Mouse (Mus musculus) embryonic facial prominence, embryonic 13.5 days (tissue): ENCODE results near the gene Cope. TPM values are rescaled to one million over a fixed set of nuclear protein-coding genes. Genes with fewer than 3 reads are reported as not detected.
A peak's percentile ranks its signal among the peaks of the same experiment; 100 is the strongest.

ENCODE experiments used
- ATAC-seq: fragments of 200-750 bp; cut with Nextera tagmentation; 2 replicates; pipeline ENCODE4 v1.8.0; 2017; ENCODE audit warnings: low read depth; ENCODE audit not compliant: insufficient number of reproducible peaks, insufficient read depth, low FRiP score, low TSS enrichment
- H3K27ac ChIP-seq: fragments of 300-500 bp; sonication (generic); 2 replicates; pipeline ENCODE4 v1.5.1; 2015; ENCODE audit warnings: moderate library complexity, mild to moderate bottlenecking, inconsistent platforms
- H3K27me3 ChIP-seq: fragments of 300-500 bp; sonication (generic); 2 replicates; pipeline ENCODE4 v1.6.1; 2015; ENCODE audit warnings: mild to moderate bottlenecking, inconsistent platforms
- H3K36me3 ChIP-seq: fragments of 300-500 bp; sonication (generic); 2 replicates; pipeline ENCODE4 v1.6.1; 2015; ENCODE audit warnings: mild to moderate bottlenecking, inconsistent platforms
- H3K4me1 ChIP-seq: fragments of 300-500 bp; sonication (generic); 2 replicates; pipeline ENCODE4 v1.6.1; 2015; ENCODE audit warnings: inconsistent platforms
- H3K4me2 ChIP-seq: fragments of 300-500 bp; sonication (generic); 2 replicates; pipeline ENCODE4 v1.6.1; 2015; ENCODE audit warnings: moderate library complexity, mild to moderate bottlenecking, inconsistent platforms
- H3K4me3 ChIP-seq: fragments of 300-500 bp; sonication (generic); 2 replicates; pipeline ENCODE4 v1.5.1; 2015; ENCODE audit warnings: mild to moderate bottlenecking, inconsistent platforms
- H3K9ac ChIP-seq: fragments of 300-500 bp; sonication (generic); 2 replicates; pipeline ENCODE4 v1.6.1; 2015; ENCODE audit warnings: mild to moderate bottlenecking, inconsistent platforms
- H3K9me3 ChIP-seq: fragments of 300-500 bp; sonication (generic); 2 replicates; pipeline ENCODE4 v1.6.1; 2016; ENCODE audit warnings: inconsistent platforms
- WGBS: fragments of 180-500 bp; shearing (Covaris S2); methylation state at CpG from one replicate; pipeline ENCODE4 v1.1.7; 2015; ENCODE audit warnings: mixed read lengths; 5-methylcytosine and 5-hydroxymethylcytosine counted together
- polyA plus RNA-seq: library from polyadenylated mRNA; unstranded; fragments of >200 nt; fragmentation: Nextera tagmentation; extraction: Ambion mirVana; gene quantifications from 2 replicates; pipeline ENCODE4 v1.2.1, GENCODE M21; 2015

Cope gene
- polyA plus RNA-seq, 1 experiment from 2014 or later, result 315 TPM

DNA sequence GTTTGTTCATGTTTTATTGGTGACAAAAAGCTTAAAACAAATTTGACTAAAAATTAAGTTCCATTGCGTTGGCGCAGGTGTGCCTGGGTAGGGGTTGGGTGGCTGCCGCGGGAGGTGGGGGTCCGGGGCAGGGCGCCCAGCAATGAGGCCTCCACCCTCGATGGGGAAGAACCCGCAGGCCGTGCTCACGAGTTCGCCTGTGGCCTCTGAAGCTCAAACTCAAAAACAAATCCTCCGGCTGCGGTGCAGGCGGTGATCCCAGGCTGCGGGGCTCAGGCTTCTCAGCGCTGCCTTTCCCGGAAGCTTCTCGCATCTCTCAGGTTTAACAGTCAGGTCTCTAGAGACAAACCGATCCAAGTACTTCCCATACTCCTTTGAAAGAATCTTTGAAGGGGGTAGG lies 29.2 kb downstream of the Cope start:
- peaks cover 31% of the 10 kb centered on the region for H3K4me1 ChIP-seq
- peaks cover 74% of the 10 kb centered on the region for H3K36me3 ChIP-seq
- no peak for ATAC-seq
- H3K9ac ChIP-seq, result no peak overlapping the region
- no peaks in the 10 kb centered on the region for H3K9me3 ChIP-seq
- WGBS, result 62% methylated on average over 19 of the region's 19 CpGs
- H3K27ac ChIP-seq, result 0 out of 2 replicates have a peak overlapping the region, but pooled peaks have one; percentile 52
- H3K27me3 ChIP-seq, result peaks cover 13% of the 10 kb centered on the region
- no peak overlapping the region for H3K4me3 ChIP-seq
- no peak overlapping the region for H3K4me2 ChIP-seq

DNA sequence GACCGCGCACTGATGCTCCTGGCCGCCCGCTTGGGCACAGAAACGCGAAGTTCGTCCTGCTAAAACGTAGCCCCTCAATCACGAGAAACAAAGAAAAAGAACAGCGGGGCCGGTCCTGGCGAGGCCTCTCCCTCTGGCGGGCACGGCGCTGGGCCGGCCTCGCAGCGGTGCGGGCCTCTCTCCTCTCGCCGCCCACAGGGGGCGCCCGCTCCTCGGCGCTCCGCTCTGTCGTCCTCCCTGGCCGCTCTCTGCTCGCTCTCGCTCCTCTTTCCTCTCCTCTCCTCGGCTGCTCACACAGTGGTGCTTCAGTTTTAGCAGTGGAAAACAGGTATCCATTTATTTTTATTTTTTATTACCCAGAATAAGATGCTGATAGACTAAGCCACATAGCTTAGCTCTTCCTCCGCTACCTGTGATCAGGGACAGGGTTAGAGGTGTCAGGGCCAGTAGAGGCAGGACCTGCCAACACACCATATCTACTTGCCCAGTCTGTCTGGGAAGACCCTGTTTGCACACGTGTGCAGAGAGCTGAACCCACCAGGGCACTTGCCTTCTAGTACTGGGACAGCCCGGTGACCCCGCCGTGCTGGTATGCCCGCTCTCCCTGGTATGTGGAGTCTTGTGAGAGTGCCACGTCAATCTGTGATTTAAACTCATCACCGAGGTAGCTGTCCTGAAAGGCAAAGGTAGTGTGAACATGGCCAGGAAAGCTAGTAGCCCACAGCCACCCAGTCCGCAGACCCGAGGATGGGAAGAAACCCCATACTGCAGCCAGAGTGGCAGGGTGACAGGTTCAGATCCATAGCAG lies 30.0 kb downstream of the Cope start:
- Histone ChIP-seq H3K36me3 (peaks cover 78% of the 10 kb centered on the region), H3K27ac (no peak overlapping the region), H3K9me3 (no peaks in the 10 kb centered on the region), H3K27me3 (peaks cover 13% of the 10 kb centered on the region), H3K4me1 (peaks cover 31% of the 10 kb centered on the region), H3K9ac (no peak overlapping the region), H3K4me2 (peak overlapping the region; percentile 17; the same call in 1 of the 2 replicates), H3K4me3 (0 out of 2 replicates have a peak overlapping the region, but pooled peaks have one; percentile 1)
- peak; percentile 57; the same call in 1 of the 2 replicates for ATAC-seq
- 24% methylated on average over 41 of the region's 41 CpGs for WGBS

DNA sequence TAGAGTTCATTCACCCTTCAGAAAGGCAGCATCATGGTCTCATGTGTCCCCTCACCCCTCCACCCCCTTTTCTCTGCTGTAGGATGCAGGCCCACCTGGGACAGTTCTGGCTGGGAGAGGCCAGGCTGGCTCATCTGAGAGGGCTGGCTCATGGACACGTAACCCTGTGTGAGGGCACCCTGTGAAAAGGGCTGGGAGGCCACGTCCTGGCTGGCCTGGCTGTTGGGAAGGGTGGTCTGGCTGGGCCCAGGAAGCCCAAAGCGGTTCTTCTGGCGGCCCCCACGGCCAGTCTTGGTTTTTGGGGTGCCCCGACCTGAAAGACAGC lies 30.5 kb downstream of the Cope start:
- Histone ChIP-seq H3K4me1 (peaks cover 31% of the 10 kb centered on the region), H3K4me3 (no peak overlapping the region), H3K27ac (no peak overlapping the region), H3K4me2 (no peak overlapping the region), H3K27me3 (peaks cover 13% of the 10 kb centered on the region), H3K9me3 (no peaks in the 10 kb centered on the region), H3K9ac (no peak overlapping the region), H3K36me3 (peaks cover 78% of the 10 kb centered on the region)
- no peak for ATAC-seq
- 95% methylated on average over 6 of the region's 6 CpGs for WGBS

DNA sequence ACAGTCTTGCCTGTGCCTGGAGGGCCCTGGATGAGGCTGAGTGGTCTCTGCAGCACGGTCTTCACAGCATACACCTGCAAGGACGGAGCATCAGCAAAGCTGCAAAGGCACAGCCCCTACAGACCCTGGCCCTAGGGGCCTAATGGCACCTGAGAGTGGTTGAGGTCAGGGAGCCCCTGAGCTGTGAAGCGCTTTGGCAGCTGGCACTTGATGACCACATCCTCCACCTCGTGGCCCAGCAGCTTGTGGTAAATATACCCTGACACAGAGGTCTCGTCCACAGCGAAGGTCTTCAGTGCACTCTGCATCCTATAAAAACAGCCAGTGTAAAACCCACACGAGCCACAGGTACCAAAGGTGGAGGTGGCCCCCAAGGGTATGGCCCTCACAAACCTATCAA lies 36.6 kb downstream of the Cope start:
- Histone ChIP-seq H3K9me3 (no peaks in the 10 kb centered on the region), H3K4me2 (no peak overlapping the region), H3K4me3 (no peak overlapping the region), H3K9ac (no peak overlapping the region), H3K27me3 (no peaks in the 10 kb centered on the region), H3K4me1 (peaks cover 16% of the 10 kb centered on the region), H3K27ac (no peak overlapping the region), H3K36me3 (peaks cover 100% of the 10 kb centered on the region)
- no peak for ATAC-seq
- WGBS, result 90% methylated on average over 7 of the region's 7 CpGs

DNA sequence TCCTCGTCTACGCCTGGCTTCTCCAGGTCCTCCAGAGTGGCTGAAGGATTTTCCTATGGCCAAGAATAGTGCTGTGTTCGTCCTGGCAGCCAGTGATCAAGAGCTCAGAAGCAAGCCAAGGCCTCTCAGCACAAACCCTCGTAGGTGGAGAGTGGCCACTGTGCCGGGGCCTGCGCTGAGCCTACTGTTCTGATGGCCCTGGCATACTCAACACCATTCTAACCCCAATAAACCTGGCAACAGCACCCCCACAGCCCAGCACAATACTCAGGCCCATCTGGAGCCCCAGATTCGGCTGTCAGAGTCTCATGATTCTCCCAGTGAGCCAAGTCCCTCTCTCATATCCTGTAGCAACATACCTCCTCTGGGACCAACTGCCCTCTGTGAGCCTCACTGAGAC lies 38.3 kb downstream of the Cope start:
- H3K4me2 ChIP-seq, result no peak overlapping the region
- H3K9ac ChIP-seq, result 0 out of 2 replicates have a peak overlapping the region, but pooled peaks have one; percentile 32
- no peaks in the 10 kb centered on the region for H3K27me3 ChIP-seq
- H3K4me3 ChIP-seq, result no peak overlapping the region
- H3K9me3 ChIP-seq, result no peaks in the 10 kb centered on the region
- H3K4me1 ChIP-seq, result peaks cover 29% of the 10 kb centered on the region
- H3K27ac ChIP-seq, result no peak overlapping the region
- no peak for ATAC-seq
- H3K36me3 ChIP-seq, result peaks cover 86% of the 10 kb centered on the region
- WGBS, result 93% methylated on average over 7 of the region's 7 CpGs

DNA sequence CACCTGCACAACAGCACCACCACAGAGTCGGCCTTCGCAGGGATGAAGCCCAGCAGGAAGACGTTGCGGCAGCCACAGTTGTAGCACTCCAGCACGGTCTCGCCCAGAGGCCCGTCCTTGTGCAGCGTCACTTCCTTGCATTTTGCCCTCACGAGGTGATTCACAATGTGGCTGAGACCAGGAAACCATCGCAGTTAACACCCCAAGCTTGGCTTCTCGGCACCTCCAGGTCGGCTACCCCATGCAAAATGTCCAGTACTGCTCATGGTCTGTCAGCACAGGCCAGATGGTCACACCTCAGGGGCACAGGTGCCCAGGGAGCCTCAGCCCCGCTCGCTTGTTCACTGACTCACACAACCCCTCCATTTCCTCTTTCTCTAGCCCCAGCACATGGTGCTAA lies 39.7 kb downstream of the Cope start:
- Histone ChIP-seq H3K4me2 (no peak overlapping the region), H3K36me3 (peaks cover 82% of the 10 kb centered on the region), H3K27me3 (no peaks in the 10 kb centered on the region), H3K27ac (no peak overlapping the region), H3K4me3 (no peak overlapping the region), H3K4me1 (peaks cover 29% of the 10 kb centered on the region), H3K9me3 (no peaks in the 10 kb centered on the region), H3K9ac (no peak overlapping the region)
- ATAC-seq, result no peak
- 91% methylated on average over 14 of the region's 14 CpGs for WGBS

DNA sequence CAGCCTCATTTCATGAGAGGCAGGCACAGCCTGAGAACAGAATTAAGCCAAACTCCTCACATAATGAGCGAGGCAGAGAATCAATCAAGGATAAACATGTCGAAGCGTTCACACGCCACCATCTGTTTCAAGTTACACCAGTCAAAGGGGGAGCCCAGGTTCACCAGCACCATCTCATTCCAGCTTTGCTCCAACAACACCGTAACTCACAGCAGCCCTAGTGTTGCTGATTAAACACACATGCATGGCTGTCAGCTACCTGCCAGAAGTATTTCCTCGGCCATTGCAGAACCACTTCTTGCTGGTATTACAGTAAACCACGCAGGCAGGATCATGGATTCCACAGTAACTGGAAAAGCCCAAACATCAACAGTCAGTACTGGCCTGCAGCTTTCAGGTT lies 40.8 kb downstream of the Cope start:
- H3K36me3 ChIP-seq, result peaks cover 72% of the 10 kb centered on the region
- H3K4me2 ChIP-seq, result no peak overlapping the region
- H3K4me1 ChIP-seq, result peaks cover 29% of the 10 kb centered on the region
- ATAC-seq, result peak; percentile 16; the same call in 1 of the 2 replicates
- no peaks in the 10 kb centered on the region for H3K9me3 ChIP-seq
- H3K4me3 ChIP-seq, result no peak overlapping the region
- no peaks in the 10 kb centered on the region for H3K27me3 ChIP-seq
- H3K9ac ChIP-seq, result 0 out of 2 replicates have a peak overlapping the region, but pooled peaks have one; percentile 51
- WGBS, result 40% methylated on average over 7 of the region's 7 CpGs
- peak overlapping the region; percentile 62 for H3K27ac ChIP-seq

DNA sequence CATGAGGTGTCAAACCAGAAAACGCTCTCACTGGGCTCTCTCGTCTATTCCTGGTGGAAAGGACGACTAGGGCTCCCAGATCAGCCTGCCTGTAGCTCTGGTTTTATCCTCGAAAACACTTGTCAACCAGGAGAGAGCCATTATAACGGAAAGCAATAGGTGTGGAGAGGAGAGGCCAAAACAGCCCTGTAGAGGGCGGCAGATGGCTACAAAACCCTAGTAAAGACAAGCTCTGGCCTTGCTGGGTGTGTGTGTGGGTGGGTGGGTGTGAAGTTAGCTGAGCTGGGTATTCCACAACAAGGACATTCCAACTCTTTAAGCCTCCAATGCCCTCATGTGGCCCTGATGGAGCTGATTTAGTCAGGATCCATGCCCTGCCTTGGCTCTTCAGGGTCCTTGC lies 41.4 kb downstream of the Cope start:
- peaks cover 71% of the 10 kb centered on the region for H3K36me3 ChIP-seq
- H3K9ac ChIP-seq, result peak overlapping the region; percentile 51; the same call in 1 of the 2 replicates
- no peak for ATAC-seq
- H3K27ac ChIP-seq, result peak overlapping the region; percentile 62
- no peaks in the 10 kb centered on the region for H3K9me3 ChIP-seq
- no peaks in the 10 kb centered on the region for H3K27me3 ChIP-seq
- H3K4me1 ChIP-seq, result peaks cover 32% of the 10 kb centered on the region
- no peak overlapping the region for H3K4me2 ChIP-seq
- 52% methylated on average over 6 of the region's 6 CpGs for WGBS
- no peak overlapping the region for H3K4me3 ChIP-seq

DNA sequence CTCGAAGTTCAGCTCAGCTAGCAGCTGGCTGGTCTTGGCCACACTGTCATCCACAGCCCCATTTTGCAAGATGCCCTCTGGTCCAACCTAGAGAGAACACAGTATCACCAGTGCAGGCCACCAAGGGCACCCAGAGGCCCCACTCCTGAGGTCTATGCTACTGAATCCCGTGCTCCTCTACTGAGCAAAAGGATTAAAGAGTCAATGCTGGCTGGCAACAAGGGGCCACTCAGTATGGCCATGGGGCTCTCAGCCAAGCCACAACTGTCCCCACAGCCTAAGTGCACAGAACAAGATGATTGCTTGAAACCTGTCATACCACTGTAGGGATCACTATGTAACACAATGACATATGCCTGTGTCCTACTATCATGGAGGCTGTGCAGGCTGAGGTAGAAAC lies 42.0 kb downstream of the Cope start:
- Histone ChIP-seq H3K9ac (peak overlapping the region; percentile 51; the same call in 1 of the 2 replicates), H3K36me3 (peaks cover 71% of the 10 kb centered on the region), H3K4me2 (no peak overlapping the region), H3K4me3 (no peak overlapping the region), H3K9me3 (no peaks in the 10 kb centered on the region), H3K27me3 (no peaks in the 10 kb centered on the region), H3K4me1 (peaks cover 38% of the 10 kb centered on the region), H3K27ac (peak overlapping the region; percentile 62)
- WGBS, result 87% methylated on average over 2 of the region's 2 CpGs
- no peak for ATAC-seq

DNA sequence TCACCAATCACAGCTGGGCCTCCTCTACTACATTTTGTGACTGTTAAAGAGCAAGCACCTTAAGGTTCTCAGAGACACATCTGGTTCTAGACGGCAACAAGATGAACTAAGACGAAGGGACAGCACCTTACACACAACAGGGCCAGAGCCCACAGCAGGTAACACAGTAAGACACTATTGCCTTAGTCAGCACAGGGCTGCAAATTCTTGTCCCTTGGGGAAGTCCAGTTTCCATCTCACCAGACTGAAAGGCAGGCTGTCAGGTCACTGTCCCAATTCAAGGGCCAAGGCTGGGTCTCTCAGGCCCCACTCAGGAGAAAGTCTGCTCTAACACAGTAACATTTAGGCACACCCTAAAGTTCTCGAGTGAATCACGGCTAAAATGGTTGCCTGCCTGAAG lies 45.1 kb downstream of the Cope start:
- Histone ChIP-seq H3K27ac (no peak overlapping the region), H3K36me3 (peaks cover 54% of the 10 kb centered on the region), H3K27me3 (no peaks in the 10 kb centered on the region), H3K4me2 (no peak overlapping the region), H3K4me1 (peaks cover 66% of the 10 kb centered on the region), H3K4me3 (no peak overlapping the region), H3K9ac (no peak overlapping the region), H3K9me3 (no peaks in the 10 kb centered on the region)
- no peak for ATAC-seq
- WGBS, result 83% methylated on average over 4 of the region's 4 CpGs

DNA sequence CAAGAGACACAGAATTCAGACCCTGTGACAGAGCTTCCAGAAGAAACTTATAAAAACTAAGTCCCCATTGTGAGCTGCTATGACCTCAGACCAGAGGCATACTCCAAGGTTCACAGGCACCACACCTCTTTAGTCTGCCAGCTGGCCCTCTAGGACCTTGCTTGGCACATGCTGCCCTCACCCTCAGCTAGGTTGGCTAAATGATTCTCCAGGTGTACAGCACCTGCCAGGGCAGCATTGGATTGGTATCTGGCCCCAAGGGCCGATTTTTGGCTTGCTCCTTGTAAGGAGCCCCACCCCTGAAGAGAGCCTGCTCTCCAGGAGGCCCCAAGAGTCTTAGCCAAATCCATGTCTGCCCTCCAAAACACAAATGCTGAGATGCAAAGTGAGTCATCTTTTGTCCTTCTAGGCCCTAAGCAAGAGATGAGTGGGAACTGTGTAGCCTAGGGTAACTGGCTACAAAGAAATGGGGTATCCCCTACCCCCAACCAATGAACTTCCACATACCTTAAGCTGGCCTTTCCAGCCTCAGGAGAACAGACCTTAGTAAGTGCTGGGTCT lies 45.6 kb downstream of the Cope start:
- Histone ChIP-seq H3K27me3 (no peaks in the 10 kb centered on the region), H3K4me3 (no peak overlapping the region), H3K36me3 (peaks cover 49% of the 10 kb centered on the region), H3K27ac (no peak overlapping the region), H3K9me3 (no peaks in the 10 kb centered on the region), H3K9ac (no peak overlapping the region), H3K4me2 (no peak overlapping the region), H3K4me1 (peaks cover 61% of the 10 kb centered on the region)
- 84% methylated on average over 1 of the region's 1 CpGs for WGBS
- ATAC-seq, result no peak
